Mouse (Mus musculus) liver, embryonic 14.5 days (tissue): ENCODE results near the gene Marveld3. TPM values are rescaled to one million over a fixed set of nuclear protein-coding genes. Genes with fewer than 3 reads are reported as not detected.

Source experiments
- ATAC-seq: fragments of 200-750 bp; cut with Nextera tagmentation; 2 replicates; pipeline ENCODE4 v1.8.0; 2017; ENCODE audit warnings: moderate number of reproducible peaks, mild to moderate bottlenecking, moderate library complexity; ENCODE audit not compliant: insufficient read depth
- DNase-seq, 3 experiments: peaks; one replicate each; pipeline ENCODE4 v3.0.0-alpha.2; 2012 to 2013; ENCODE audit warnings: low read depth in 3 of 3, low spot score in 3 of 3
- H3K27ac ChIP-seq: fragments of 300-500 bp; sonication (generic); 2 replicates; pipeline ENCODE4 v1.5.1; 2014; ENCODE audit warnings: moderate library complexity, mild to moderate bottlenecking, control low read depth, inconsistent platforms
- H3K27me3 ChIP-seq: fragments of 300-500 bp; sonication (generic); 2 replicates; pipeline ENCODE4 v1.6.1; 2014; ENCODE audit warnings: mild to moderate bottlenecking, low read length, moderate library complexity; ENCODE audit not compliant: control insufficient read depth, insufficient read depth
- H3K36me3 ChIP-seq: fragments of 300-500 bp; sonication (generic); replicated peaks from 2 replicates; pipeline ENCODE4 v1.6.1; 2014; ENCODE audit warnings: low read depth; ENCODE audit not compliant: control insufficient read depth, insufficient read depth
- H3K4me1 ChIP-seq, 2 experiments: fragments of 200-500 bp in 1 of 2; fragments of 300-500 bp in 1 of 2; sonication (generic) in 1 of 2; replicated peaks; 2 replicates each; pipeline ENCODE4 v1.6.1; 2012 to 2014; ENCODE audit warnings: antibody characterized with exemption in 1 of 2, inconsistent platforms in 1 of 2, low read length in 1 of 2; ENCODE audit not compliant: control insufficient read depth in 2 of 2, insufficient read depth in 2 of 2
- H3K4me2 ChIP-seq: fragments of 300-500 bp; sonication (generic); 2 replicates; pipeline ENCODE4 v1.6.1; 2014; ENCODE audit warnings: low read depth, mild to moderate bottlenecking, control low read depth, moderate library complexity
- H3K4me3 ChIP-seq, 2 experiments: fragments of 200-500 bp in 1 of 2; fragments of 300-500 bp in 1 of 2; sonication (generic) in 1 of 2; 2 replicates each; pipeline ENCODE4 v1.5.1; 2012 to 2014; ENCODE audit warnings: low read depth in 2 of 2, low read length in 2 of 2, mild to moderate bottlenecking in 2 of 2, control low read depth in 1 of 2, inconsistent platforms in 1 of 2, moderate library complexity in 1 of 2; ENCODE audit not compliant: insufficient read depth in 1 of 2
- H3K9ac ChIP-seq: fragments of 300-500 bp; sonication (generic); replicated peaks from 2 replicates; pipeline ENCODE4 v1.6.1; 2014; ENCODE audit warnings: mild to moderate bottlenecking, control low read depth, moderate library complexity
- H3K9me3 ChIP-seq: fragments of 300-500 bp; sonication (generic); 2 replicates; pipeline ENCODE4 v1.6.1; 2016; ENCODE audit warnings: low read length, mixed read lengths; ENCODE audit not compliant: control insufficient read depth
- CTCF ChIP-seq: IDR thresholded peaks from 2 replicates; pipeline ENCODE4 v1.5.1; 2016; ENCODE audit warnings: antibody characterized with exemption, low read depth, control low read depth
- EP300 ChIP-seq: IDR thresholded peaks from 2 replicates; pipeline ENCODE4 v1.6.1; 2016; ENCODE audit warnings: antibody characterized with exemption, low read depth
- WGBS: fragments of 180-500 bp; shearing (Covaris S2); extraction: QIAGEN DNeasy Blood & Tissue Kit; methylation state at CpG from one replicate; pipeline ENCODE4 v1.1.7; 2014; ENCODE audit not compliant: insufficient replicate concordance; 5-methylcytosine and 5-hydroxymethylcytosine counted together
- polyA plus RNA-seq, 2 experiments: library from polyadenylated mRNA; depleted of rRNA in 1 of 2; stranded (reverse) in 1 of 2; unstranded in 1 of 2; fragments of >200 nt; fragmentation: Nextera tagmentation in 1 of 2; extraction: Ambion mirVana in 1 of 2; gene quantifications; 2 replicates each; pipeline versions ENCODE4 v1.2.1 to v1.2.3; 2012 to 2014

Gene Marveld3
- polyA plus RNA-seq, 2 experiments = 0.02 to 0.09 TPM

- ATAC-seq = no peak
- Histone ChIP-seq H3K36me3 (no peaks in the 10 kb centered on the region), H3K4me3 (no peak overlapping the region), H3K4me1 (0 out of 4 replicates have a peak, but pooled peaks cover 0 to 3% of the 10 kb centered on the region in 2 experiments), H3K27me3 (peaks cover 20% of the 10 kb centered on the region), H3K9ac (no peak overlapping the region), H3K27ac (no peak overlapping the region), H3K9me3 (no peaks in the 10 kb centered on the region), H3K4me2 (no peak overlapping the region)
- TF ChIP-seq EP300 (no peak), CTCF (no peak)
- 68% methylated on average over 4 of the region's 4 CpGs for WGBS
- DNase-seq = no peak
These were observed 2.9 kb downstream of the Marveld3 start for GRCm38 (mm10) chr8:109959112-109959511.

- H3K9ac ChIP-seq = no peak overlapping the region
- H3K27me3 ChIP-seq = peaks cover 20% of the 10 kb centered on the region
- WGBS = 31% methylated on average over 12 of the region's 12 CpGs
- H3K36me3 ChIP-seq = no peaks in the 10 kb centered on the region
- H3K4me3 ChIP-seq = no peak overlapping the region
- 0 out of 4 replicates have a peak, but pooled peaks cover 0 to 3% of the 10 kb centered on the region in 2 experiments for H3K4me1 ChIP-seq
- no peak for TF ChIP-seq EP300
- TF ChIP-seq CTCF = no peak
- no peaks in the 10 kb centered on the region for H3K9me3 ChIP-seq
- no peak overlapping the region for H3K27ac ChIP-seq
- no peak overlapping the region for H3K4me2 ChIP-seq
- no peak for ATAC-seq
- DNase-seq = no peak
These were observed 3.9 kb downstream of the Marveld3 start for GRCm38 (mm10) chr8:109958036-109958655.

- no peak for ATAC-seq
- TF ChIP-seq CTCF (no peak), EP300 (no peak)
- Histone ChIP-seq H3K4me1 (0 out of 4 replicates have a peak, but pooled peaks cover 0 to 3% of the 10 kb centered on the region in 2 experiments), H3K36me3 (no peaks in the 10 kb centered on the region), H3K4me3 (no peak overlapping the region), H3K9me3 (no peaks in the 10 kb centered on the region), H3K27me3 (peaks cover 20% of the 10 kb centered on the region), H3K9ac (no peak overlapping the region), H3K27ac (no peak overlapping the region), H3K4me2 (no peak overlapping the region)
- no peak for DNase-seq
- WGBS = 15% methylated on average over 16 of the region's 16 CpGs
These were observed 4.6 kb downstream of the Marveld3 start for GRCm38 (mm10) chr8:109957167-109958028.

GRCm38 (mm10) chr8:109954486-109954948 is 7.5 kb downstream of the Marveld3 start:
- TF ChIP-seq EP300 (no peak), CTCF (no peak)
- H3K36me3 ChIP-seq = no peaks in the 10 kb centered on the region
- 56% methylated on average over 13 of the region's 13 CpGs for WGBS
- H3K4me3 ChIP-seq = no peak overlapping the region
- no peak overlapping the region for H3K9ac ChIP-seq
- 0 out of 4 replicates have a peak, but pooled peaks cover 0 to 3% of the 10 kb centered on the region in 2 experiments for H3K4me1 ChIP-seq
- peaks cover 2% of the 10 kb centered on the region for H3K27me3 ChIP-seq
- no peak overlapping the region for H3K4me2 ChIP-seq
- ATAC-seq = no peak
- no peak overlapping the region for H3K27ac ChIP-seq
- DNase-seq = no peak
- no peaks in the 10 kb centered on the region for H3K9me3 ChIP-seq

- no peak for TF ChIP-seq CTCF
- ATAC-seq (no peak), DNase-seq (no peak)
- Histone ChIP-seq H3K9ac (no peak overlapping the region), H3K4me2 (no peak overlapping the region), H3K27ac (no peak overlapping the region), H3K4me1 (0 out of 4 replicates have a peak, but pooled peaks cover 0 to 2% of the 10 kb centered on the region in 2 experiments), H3K9me3 (no peaks in the 10 kb centered on the region), H3K27me3 (peaks cover 22% of the 10 kb centered on the region), H3K4me3 (no peak overlapping the region), H3K36me3 (no peaks in the 10 kb centered on the region)
- 62% methylated on average over 7 of the region's 7 CpGs for WGBS
These were observed 9.8 kb downstream of the Marveld3 start for GRCm38 (mm10) chr8:109952171-109952570.
